Comparison of ENCODE assay signal across 22 mouse cellular contexts in genomic region chr13:63543459-63543858, GRCm38 (mm10). TPM values are rescaled to one million over a fixed set of nuclear protein-coding genes. Genes with fewer than 3 reads are reported as not detected.
A peak's percentile ranks its signal among the peaks of the same experiment; 100 is the strongest.
DNase-seq lines count a peak whose midpoint lies in the region; ATAC-seq and TF ChIP-seq lines count a peak whose summit lies in the region.
"Had no signal": no experiment of that assay in that cellular context is flagged by ENCODE, and none has a peak within 500 bp of the region (broad histone marks: within the 10 kb centered on the region; RNA-seq: fewer than 3 reads in every experiment).

No protein-coding gene starts in this region.

- no peak for ATAC-seq in hindbrain, embryonic 13.5 days (ENCODE audit: low FRiP score)
- ATAC-seq in hindbrain, embryonic 16.5 days: no peak
- no peak for ATAC-seq in kidney, embryonic 14.5 days (ENCODE audit: low FRiP score, low TSS enrichment)
- no peak for ATAC-seq in forebrain, embryonic 14.5 days
- ATAC-seq in hindbrain, postnatal 0 days: no peak
- ATAC-seq: intestine, embryonic 15.5 days; lung, postnatal 0 days had no signal

- H3K4me2 ChIP-seq in hindbrain, embryonic 13.5 days: no peak overlapping the region
- no peak overlapping the region for H3K4me2 ChIP-seq in hindbrain, embryonic 16.5 days (ENCODE audit: low read length)
- no peak overlapping the region for H3K4me2 ChIP-seq in kidney, embryonic 14.5 days (replicated peaks; ENCODE audit: low read depth, low read length)
- H3K4me2 ChIP-seq in forebrain, embryonic 14.5 days (ENCODE audit: low read length): peak overlapping the region; percentile 29
- no peak overlapping the region for H3K4me2 ChIP-seq in hindbrain, postnatal 0 days (ENCODE audit: low read depth, low read length)
- H3K4me2 ChIP-seq: intestine, embryonic 15.5 days; midbrain, embryonic 15.5 days; stomach, embryonic 15.5 days had no signal

- 68% methylated on average over 6 of the region's 6 CpGs for WGBS in hindbrain, embryonic 13.5 days
- 64% methylated on average over 6 of the region's 6 CpGs for WGBS in hindbrain, embryonic 16.5 days
- WGBS in kidney, embryonic 14.5 days: 43% methylated on average over 6 of the region's 6 CpGs
- WGBS in forebrain, embryonic 14.5 days: 17% methylated on average over 6 of the region's 6 CpGs
- 52% methylated on average over 6 of the region's 6 CpGs for WGBS in hindbrain, postnatal 0 days

- H3K27ac ChIP-seq in hindbrain, embryonic 13.5 days: peak overlapping the region; percentile 37; the same call in 1 of the 2 replicates
- no peak overlapping the region for H3K27ac ChIP-seq in hindbrain, embryonic 16.5 days (ENCODE audit: low read depth, low read length)
- H3K27ac ChIP-seq in kidney, embryonic 14.5 days (ENCODE audit: low read depth, low read length): no peak overlapping the region
- H3K27ac ChIP-seq in forebrain, embryonic 14.5 days (ENCODE audit: low read depth, low read length): peak overlapping the region; percentile 17; the same call in 1 of the 2 replicates
- peak overlapping the region; percentile 16; the same call in 1 of the 2 replicates for H3K27ac ChIP-seq in hindbrain, postnatal 0 days
- H3K27ac ChIP-seq: intestine, embryonic 15.5 days; midbrain, embryonic 15.5 days; stomach, embryonic 15.5 days had no signal

- peaks cover 53% of the 10 kb centered on the region for H3K36me3 ChIP-seq in hindbrain, embryonic 13.5 days
- H3K36me3 ChIP-seq in hindbrain, embryonic 16.5 days (ENCODE audit: control insufficient read depth, insufficient read depth, low read length): peaks cover 41% of the 10 kb centered on the region
- peaks cover 72% of the 10 kb centered on the region for H3K36me3 ChIP-seq in kidney, embryonic 14.5 days (ENCODE audit: control insufficient read depth, insufficient read depth, low read length)
- H3K36me3 ChIP-seq in forebrain, embryonic 14.5 days (ENCODE audit: control insufficient read depth, insufficient read depth, low read length): peaks cover 42% of the 10 kb centered on the region
- peaks cover 39% of the 10 kb centered on the region for H3K36me3 ChIP-seq in hindbrain, postnatal 0 days (ENCODE audit: insufficient read depth, low read length)

- no peak for TF ChIP-seq CTCF in hindbrain, postnatal 0 days (IDR thresholded peaks at IDR 0.05; ENCODE audit: low read depth)

- H3K4me1 ChIP-seq in hindbrain, embryonic 13.5 days (replicated peaks): peaks cover 46% of the 10 kb centered on the region
- peaks cover 13% of the 10 kb centered on the region for H3K4me1 ChIP-seq in hindbrain, embryonic 16.5 days (ENCODE audit: control insufficient read depth, insufficient read depth, low read depth, low read length)
- 0 out of 2 replicates have a peak, but pooled peaks cover under 1% of the 10 kb centered on the region for H3K4me1 ChIP-seq in kidney, embryonic 14.5 days (ENCODE audit: control insufficient read depth, insufficient read depth, low read length)
- H3K4me1 ChIP-seq in forebrain, embryonic 14.5 days (ENCODE audit: control insufficient read depth, insufficient read depth, low read length): peaks cover 40% of the 10 kb centered on the region
- H3K4me1 ChIP-seq in hindbrain, postnatal 0 days (ENCODE audit: insufficient read depth, low read length): no peaks in the 10 kb centered on the region

- peak; percentile 33 for DNase-seq in kidney, adult 9 months
- no peak for DNase-seq in forebrain, embryonic 14.5 days (ENCODE audit: low spot score)
- no peak for DNase-seq in hindbrain, postnatal 0 days (ENCODE audit: low spot score)
- DNase-seq in Muller cell, postnatal 12 days (ENCODE audit: inconsistent ontology term): no peak
- no peak for DNase-seq in lung, postnatal 10 days
- DNase-seq: cerebellum, adult 2 months; cerebellum, postnatal 36 days; gastrocnemius, postnatal 25 days; heart, adult 2 months; heart, postnatal 36 days; liver; thymus, adult 18-20 months; thymus, postnatal 4 days had no signal

- H3K27me3 ChIP-seq in hindbrain, embryonic 13.5 days: no peaks in the 10 kb centered on the region
- no peaks in the 10 kb centered on the region for H3K27me3 ChIP-seq in hindbrain, embryonic 16.5 days (replicated peaks; ENCODE audit: control insufficient read depth, insufficient read depth, low read length)
- H3K27me3 ChIP-seq in kidney, embryonic 14.5 days (ENCODE audit: control insufficient read depth, insufficient read depth, low read length): no peaks in the 10 kb centered on the region
- H3K27me3 ChIP-seq in forebrain, embryonic 14.5 days (replicated peaks; ENCODE audit: control insufficient read depth, insufficient read depth, low read length): no peaks in the 10 kb centered on the region; the same call in none of the 2 replicates
- H3K27me3 ChIP-seq in hindbrain, postnatal 0 days (ENCODE audit: insufficient read depth, low read length): no peaks in the 10 kb centered on the region
- H3K27me3 ChIP-seq: intestine, embryonic 15.5 days; midbrain, embryonic 15.5 days; stomach, embryonic 15.5 days had no signal

- no peak overlapping the region for H3K9ac ChIP-seq in hindbrain, embryonic 13.5 days
- H3K9ac ChIP-seq in hindbrain, embryonic 16.5 days (ENCODE audit: low read depth, low read length): no peak overlapping the region
- H3K9ac ChIP-seq in kidney, embryonic 14.5 days (ENCODE audit: low read depth, low read length): no peak overlapping the region
- no peak overlapping the region for H3K9ac ChIP-seq in forebrain, embryonic 14.5 days (ENCODE audit: low read length)
- no peak overlapping the region for H3K9ac ChIP-seq in hindbrain, postnatal 0 days (replicated peaks; ENCODE audit: low read length)
- H3K9ac ChIP-seq: intestine, embryonic 15.5 days; midbrain, embryonic 15.5 days; stomach, embryonic 15.5 days had no signal

- no peaks in the 10 kb centered on the region for H3K9me3 ChIP-seq in hindbrain, embryonic 13.5 days
- no peaks in the 10 kb centered on the region for H3K9me3 ChIP-seq in hindbrain, embryonic 16.5 days (ENCODE audit: control insufficient read depth, low read length)
- no peaks in the 10 kb centered on the region for H3K9me3 ChIP-seq in kidney, embryonic 14.5 days (ENCODE audit: control insufficient read depth, low read length)
- H3K9me3 ChIP-seq in forebrain, embryonic 14.5 days (replicated peaks; ENCODE audit: control insufficient read depth, low read length): no peaks in the 10 kb centered on the region
- no peaks in the 10 kb centered on the region for H3K9me3 ChIP-seq in hindbrain, postnatal 0 days (ENCODE audit: low read length)
- H3K9me3 ChIP-seq: intestine, embryonic 15.5 days; midbrain, embryonic 15.5 days; stomach, embryonic 15.5 days had no signal

- H3K4me3 ChIP-seq in hindbrain, embryonic 13.5 days: no peak overlapping the region
- no peak overlapping the region for H3K4me3 ChIP-seq in hindbrain, embryonic 16.5 days (ENCODE audit: low read length)
- no peak overlapping the region for H3K4me3 ChIP-seq in kidney, embryonic 14.5 days (ENCODE audit: low read length)
- no peak overlapping the region for H3K4me3 ChIP-seq in forebrain, embryonic 14.5 days (ENCODE audit: low read depth, low read length)
- no peak overlapping the region for H3K4me3 ChIP-seq in hindbrain, postnatal 0 days (ENCODE audit: low read length)
- H3K4me3 ChIP-seq: erythroblast, embryonic 14.5 days; heart, adult 2 months; intestine, embryonic 15.5 days; midbrain, embryonic 15.5 days; myocyte; stomach, embryonic 15.5 days had no signal

RNA-seq across cellular contexts. Expression of gene Ptch1, which starts 29.9 kb away (rescaled TPM):
- 18.0 and 19.2 TPM in 2 replicates for polyA plus RNA-seq in hindbrain, embryonic 13.5 days (2015; fragmentation: Nextera tagmentation; extraction: Ambion mirVana)
- 15.3 and 17.3 TPM in 2 replicates for polyA plus RNA-seq in hindbrain, embryonic 16.5 days (2015; fragmentation: Nextera tagmentation; extraction: Ambion mirVana)
- polyA plus RNA-seq in kidney, embryonic 14.5 days (2014; fragmentation: Nextera tagmentation; extraction: Ambion mirVana): 17.9 and 28.2 TPM in 2 replicates
- 9.7 and 11.3 TPM in 2 replicates for polyA plus RNA-seq in forebrain, embryonic 14.5 days (2014; fragmentation: Nextera tagmentation; extraction: Ambion mirVana)
- 39.0 and 58.4 TPM in 2 replicates for total RNA-seq in hindbrain, postnatal 0 days (2014; rRNA removed)
- polyA plus RNA-seq in hindbrain, postnatal 0 days (2015; fragmentation: Nextera tagmentation; extraction: Ambion mirVana): 9.6 and 10.4 TPM in 2 replicates

RNA-seq across cellular contexts. Expression of gene Fancc, which starts 46.4 kb away (rescaled TPM):
- 15.7 and 16.3 TPM in 2 replicates for polyA plus RNA-seq in hindbrain, embryonic 13.5 days (2015; fragmentation: Nextera tagmentation; extraction: Ambion mirVana)
- 15.7 and 16.0 TPM in 2 replicates for polyA plus RNA-seq in hindbrain, embryonic 16.5 days (2015; fragmentation: Nextera tagmentation; extraction: Ambion mirVana)
- 18.3 and 24.5 TPM in 2 replicates for polyA plus RNA-seq in kidney, embryonic 14.5 days (2014; fragmentation: Nextera tagmentation; extraction: Ambion mirVana)
- 12.8 and 13.1 TPM in 2 replicates for polyA plus RNA-seq in forebrain, embryonic 14.5 days (2014; fragmentation: Nextera tagmentation; extraction: Ambion mirVana)
- total RNA-seq in hindbrain, postnatal 0 days (2014; rRNA removed): 17.7 and 25.9 TPM in 2 replicates
- polyA plus RNA-seq in hindbrain, postnatal 0 days (2015; fragmentation: Nextera tagmentation; extraction: Ambion mirVana): 11.4 and 11.9 TPM in 2 replicates

Comparison
In these comparisons a context has a peak if more than half of its experiments do, and no peak if none do; other contexts are left out.
1. H3K27ac ChIP-seq: peak in hindbrain, embryonic 13.5 days (single experiment), forebrain, embryonic 14.5 days (single experiment) and hindbrain, postnatal 0 days (single experiment); none in hindbrain, embryonic 16.5 days (single experiment) and kidney, embryonic 14.5 days (single experiment).